Mouse (Mus musculus) small intestine, adult 2 months (tissue): ENCODE data around the gene Zfp11. TPM values are rescaled to one million over a fixed set of nuclear protein-coding genes. Genes with fewer than 3 reads are reported as not detected.
"Not testable (repeated sequence)": the region's sequence is repeated elsewhere in the genome, so short reads cannot be mapped to it uniquely, and the experiment has no call there.

Experiments used
- H3K27ac ChIP-seq: fragments of 200-500 bp; 2 replicates; pipeline ENCODE4 v1.5.1; 2012; ENCODE audit warnings: low read depth, low read length, control low read depth, inconsistent platforms; ENCODE audit not compliant: insufficient read depth
- H3K27me3 ChIP-seq: fragments of 200-500 bp; 2 replicates; pipeline ENCODE4 v1.6.1; 2012; ENCODE audit warnings: mild to moderate bottlenecking, moderate library complexity, low read length, inconsistent platforms; ENCODE audit not compliant: control insufficient read depth, insufficient read depth
- H3K36me3 ChIP-seq: fragments of 200-500 bp; 2 replicates; pipeline ENCODE4 v1.6.1; 2012; ENCODE audit warnings: mild to moderate bottlenecking, low read length, control low read depth, inconsistent platforms; ENCODE audit not compliant: control insufficient read depth, insufficient read depth
- H3K4me1 ChIP-seq: fragments of 200-500 bp; 2 replicates; pipeline ENCODE4 v1.6.1; 2012; ENCODE audit warnings: low read length, inconsistent platforms, mixed read lengths; ENCODE audit not compliant: control insufficient read depth, insufficient read depth, insufficient read length
- H3K4me3 ChIP-seq: fragments of 200-500 bp; 2 replicates; pipeline ENCODE4 v1.5.1; 2012; ENCODE audit warnings: low read depth, mild to moderate bottlenecking, control low read depth, inconsistent platforms, low read length, moderate library complexity
- CTCF ChIP-seq: fragments of 200-500 bp; IDR thresholded peaks from 2 replicates; pipeline ENCODE4 v1.5.1; 2012; ENCODE audit warnings: low read depth, mild to moderate bottlenecking, control low read depth, inconsistent platforms, low read length, moderate library complexity, mixed read lengths; ENCODE audit not compliant: insufficient replicate concordance, insufficient read length; ENCODE audit errors: extremely low read depth
- POLR2A ChIP-seq: fragments of 200-500 bp; IDR thresholded peaks from 2 replicates; pipeline ENCODE4 v1.6.1; 2012; ENCODE audit warnings: low read depth, mild to moderate bottlenecking, control low read depth, inconsistent platforms, low read length, moderate library complexity
- WGBS: fragments of 180-500 bp; shearing (Covaris S2); methylation state at CpG from one replicate; pipeline ENCODE4 v1.1.7; 2018; 5-methylcytosine and 5-hydroxymethylcytosine counted together
- polyA plus RNA-seq: library from polyadenylated mRNA; depleted of rRNA; stranded (reverse); fragments of >200 nt; gene quantifications from 2 replicates; pipeline ENCODE4 v1.2.3, GENCODE M21; 2012

The Zfp11 gene
- polyA plus RNA-seq, 1 experiment, result 0.39 TPM

GRCm38 (mm10) chr5:129690528-129690927, 20.6 kb upstream of the Zfp11 start:
- Histone ChIP-seq H3K4me3 (no peak overlapping the region), H3K36me3 (no peaks in the 10 kb centered on the region), H3K4me1 (no peaks in the 10 kb centered on the region), H3K27ac (no peak overlapping the region), H3K27me3 (no peaks in the 10 kb centered on the region)
- TF ChIP-seq CTCF, result no peak
- TF ChIP-seq POLR2A, result no peak
- 54% methylated on average over 3 of the region's 3 CpGs for WGBS

GRCm38 (mm10) chr5:129687621-129688020, 17.7 kb upstream of the Zfp11 start:
- no peaks in the 10 kb centered on the region for H3K4me1 ChIP-seq
- TF ChIP-seq POLR2A, result no peak
- TF ChIP-seq CTCF, result no peak
- H3K4me3 ChIP-seq, result no peak overlapping the region
- no peak overlapping the region for H3K27ac ChIP-seq
- WGBS, result 69% methylated on average over 7 of the region's 7 CpGs
- H3K36me3 ChIP-seq, result no peaks in the 10 kb centered on the region
- H3K27me3 ChIP-seq, result no peaks in the 10 kb centered on the region

- H3K4me1 ChIP-seq, H3K27ac ChIP-seq, H3K36me3 ChIP-seq, H3K4me3 ChIP-seq, H3K27me3 ChIP-seq: not testable (repeated sequence)
- 91% methylated on average over 5 of the region's 5 CpGs for WGBS
These were observed 15.2 kb upstream of the Zfp11 start for GRCm38 (mm10) chr5:129685141-129685540.

DNA sequence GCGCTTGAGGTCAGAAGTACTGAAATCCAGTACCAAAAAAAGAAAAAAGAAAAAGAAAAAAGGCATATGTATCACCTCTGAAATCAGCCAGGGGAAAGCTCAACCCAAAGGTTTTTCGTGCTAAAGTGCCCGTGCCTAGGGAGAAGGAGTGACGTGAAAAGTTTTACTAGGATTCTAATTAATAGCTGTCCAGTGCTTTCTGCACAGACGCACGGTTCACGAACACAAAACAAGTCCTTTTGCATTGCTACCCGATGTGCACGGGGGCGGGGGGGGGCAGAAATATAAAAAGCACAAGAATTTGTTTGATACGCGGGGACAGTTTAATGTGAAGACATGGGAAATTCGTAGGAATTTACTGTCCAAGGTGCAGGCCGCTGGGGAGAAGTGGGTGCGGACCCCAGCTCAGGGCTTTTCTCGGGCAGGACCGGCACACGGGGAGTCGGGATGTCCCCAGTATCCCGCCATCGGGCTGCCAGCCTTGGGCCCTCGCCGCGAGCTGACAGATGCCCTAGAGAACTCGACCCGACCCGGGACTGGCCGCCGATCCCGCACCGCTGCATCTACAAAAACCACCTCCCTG, 355 bp downstream of the Zfp11 start:
- H3K27me3 ChIP-seq, result no peaks in the 10 kb centered on the region
- WGBS, result 1% methylated on average over 31 of the region's 31 CpGs
- peak overlapping the region; percentile 100 for H3K4me3 ChIP-seq
- no peak for TF ChIP-seq CTCF
- TF ChIP-seq POLR2A, result no peak
- H3K4me1 ChIP-seq, result peaks cover 3% of the 10 kb centered on the region; the same call in 1 of the 2 replicates
- no peaks in the 10 kb centered on the region for H3K36me3 ChIP-seq
- H3K27ac ChIP-seq, result no peak overlapping the region

- no peaks in the 10 kb centered on the region for H3K27me3 ChIP-seq
- no peak overlapping the region for H3K27ac ChIP-seq
- peaks cover 3% of the 10 kb centered on the region; the same call in 1 of the 2 replicates for H3K4me1 ChIP-seq
- H3K36me3 ChIP-seq, result no peaks in the 10 kb centered on the region
- 86% methylated on average over 4 of the region's 4 CpGs for WGBS
- TF ChIP-seq POLR2A (no peak), CTCF (no peak)
- H3K4me3 ChIP-seq, result no peak overlapping the region
These were observed 2.0 kb downstream of the Zfp11 start for GRCm38 (mm10) chr5:129667851-129668250.

GRCm38 (mm10) chr5:129666271-129666909, 3.5 kb downstream of the Zfp11 start:
- H3K27ac ChIP-seq, result no peak overlapping the region
- H3K4me1 ChIP-seq, result peaks cover 3% of the 10 kb centered on the region; the same call in 1 of the 2 replicates
- no peak for TF ChIP-seq POLR2A
- no peak for TF ChIP-seq CTCF
- H3K36me3 ChIP-seq, result no peaks in the 10 kb centered on the region
- 95% methylated on average over 10 of the region's 10 CpGs for WGBS
- no peak overlapping the region for H3K4me3 ChIP-seq
- H3K27me3 ChIP-seq, result no peaks in the 10 kb centered on the region

- H3K27ac ChIP-seq, result no peak overlapping the region
- H3K36me3 ChIP-seq, result no peaks in the 10 kb centered on the region; the same call in 1 of the 2 replicates
- no peaks in the 10 kb centered on the region for H3K27me3 ChIP-seq
- no peaks in the 10 kb centered on the region for H3K4me1 ChIP-seq
- H3K4me3 ChIP-seq, result no peak overlapping the region
- WGBS, result 90% methylated on average over 5 of the region's 5 CpGs
- no peak for TF ChIP-seq CTCF
- TF ChIP-seq POLR2A, result no peak
These were observed 5.8 kb downstream of the Zfp11 start for GRCm38 (mm10) chr5:129664090-129664489.
